Mouse (Mus musculus) left cerebral cortex, adult 2 months (tissue): ENCODE measurements at regions not wholly inside any gene's neighbourhood (a gene's known extent, or its start where the extent isn't known, plus 50 kb on each side); places are given as distances from the start of the nearest gene placed in this dataset.

Experiments
- DNase-seq, 2 experiments: peaks; one replicate each; pipeline ENCODE4 v3.0.0; 2021 to 2022; ENCODE audit warnings: low spot score in 2 of 2, mixed read lengths in 1 of 2; ENCODE audit errors: extremely low spot score in 1 of 2
- H3K27ac ChIP-seq: fragments of 200-600 bp; 2 replicates; pipeline ENCODE4 v1.8.1; 2022
- H3K4me3 ChIP-seq: fragments of 200-600 bp; 2 replicates; pipeline ENCODE4 v1.8.1; 2022
- CTCF ChIP-seq: fragments of 200-600 bp; IDR thresholded peaks from 2 replicates; pipeline ENCODE4 v1.8.1; 2022; ENCODE audit warnings: antibody characterized with exemption, mild to moderate bottlenecking, moderate library complexity
- intact Hi-C: fragments of 180-260 bp; cut with DNase I; formaldehyde crosslinking; loops from one replicate; pipeline ENCODE4 v1.15.1; 2025

- DNase-seq: no peak
- no peak overlapping the region for H3K27ac ChIP-seq
- no peak for TF ChIP-seq CTCF
- intact Hi-C loops: loop anchor here (5.0 kb wide), 1 partner anchor 276 kb away; no protein-coding TSS in a partner anchor
- H3K4me3 ChIP-seq: no peak overlapping the region
Measured at GRCm38 (mm10) chrX:169608551-169608950, 76.4 kb upstream of the Mid1 start.
